Mouse (Mus musculus): ENCODE measurements at regions not wholly inside any gene's neighbourhood (a gene's known extent, or its start where the extent isn't known, plus 50 kb on each side); places are given as distances from the start of the nearest gene placed in this dataset.

DNA sequence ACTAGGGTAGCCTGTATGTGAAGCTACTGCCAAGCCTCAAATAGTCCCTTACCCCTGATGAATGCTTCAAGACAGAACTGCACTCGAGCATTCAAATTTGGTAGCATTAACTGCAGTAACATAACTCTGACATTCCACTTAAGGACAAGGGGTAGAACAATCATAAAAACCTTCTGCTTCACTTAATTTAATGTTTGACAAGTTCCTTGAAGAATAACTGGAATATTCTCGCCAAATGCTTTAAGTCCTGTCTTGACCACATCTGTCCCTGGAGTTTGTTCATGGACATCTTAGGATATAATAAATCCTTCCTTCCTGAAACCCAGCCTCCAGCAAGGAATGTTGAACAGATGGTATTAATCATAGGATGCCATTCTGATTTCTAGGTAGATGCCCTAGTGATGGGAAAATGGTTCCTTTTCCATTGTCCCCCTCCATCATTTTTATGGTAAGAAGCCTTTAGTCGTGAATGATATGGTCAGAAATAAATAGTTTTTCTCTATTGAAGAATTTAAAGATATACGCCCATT lies 154.7 kb upstream of the Gm15217 start:
- no peak for ATAC-seq (replicated peaks in 1 of 2; ENCODE audit: insufficient read depth in 1 of 2, low FRiP score in 2 of 2, low TSS enrichment in 1 of 2, low read depth in 1 of 2, poor library complexity in 2 of 2, severe bottlenecking in 2 of 2)

- no peak for ATAC-seq (replicated peaks in 1 of 2; ENCODE audit: insufficient read depth in 1 of 2, low FRiP score in 2 of 2, low TSS enrichment in 1 of 2, low read depth in 1 of 2, poor library complexity in 2 of 2, severe bottlenecking in 2 of 2)
Measured at GRCm38 (mm10) chr14:46225851-46226608, 153.2 kb upstream of the Gm15217 start.

DNA sequence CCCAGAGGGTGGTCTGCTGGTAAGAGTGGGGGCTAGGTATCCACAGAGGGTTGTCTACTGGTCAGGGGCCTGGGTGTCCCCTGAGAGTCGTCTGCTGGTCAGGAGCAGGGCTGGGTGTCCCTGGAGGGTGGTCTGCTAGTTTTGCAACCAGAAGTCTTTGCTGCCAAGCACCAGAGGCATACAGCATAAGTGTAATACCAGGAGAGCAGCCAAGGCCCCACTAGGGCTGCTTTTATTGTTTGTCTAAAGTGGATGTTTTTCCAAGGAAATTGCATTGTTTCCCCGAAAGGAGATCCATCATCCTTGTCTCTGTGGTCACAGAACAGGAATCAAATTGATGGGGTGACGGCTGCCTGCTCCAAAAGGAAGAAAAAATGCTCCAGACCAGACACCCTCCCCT lies 145.2 kb upstream of the Gm15217 start:
- ATAC-seq (replicated peaks in 1 of 2; ENCODE audit: insufficient read depth in 1 of 2, low FRiP score in 2 of 2, low TSS enrichment in 1 of 2, low read depth in 1 of 2, poor library complexity in 2 of 2, severe bottlenecking in 2 of 2) = no peak

- no peak for ATAC-seq (replicated peaks in 1 of 2; ENCODE audit: insufficient read depth in 1 of 2, low FRiP score in 2 of 2, low TSS enrichment in 1 of 2, low read depth in 1 of 2, poor library complexity in 2 of 2, severe bottlenecking in 2 of 2)
Measured at GRCm38 (mm10) chr14:46234835-46235234, 144.4 kb upstream of the Gm15217 start.

DNA sequence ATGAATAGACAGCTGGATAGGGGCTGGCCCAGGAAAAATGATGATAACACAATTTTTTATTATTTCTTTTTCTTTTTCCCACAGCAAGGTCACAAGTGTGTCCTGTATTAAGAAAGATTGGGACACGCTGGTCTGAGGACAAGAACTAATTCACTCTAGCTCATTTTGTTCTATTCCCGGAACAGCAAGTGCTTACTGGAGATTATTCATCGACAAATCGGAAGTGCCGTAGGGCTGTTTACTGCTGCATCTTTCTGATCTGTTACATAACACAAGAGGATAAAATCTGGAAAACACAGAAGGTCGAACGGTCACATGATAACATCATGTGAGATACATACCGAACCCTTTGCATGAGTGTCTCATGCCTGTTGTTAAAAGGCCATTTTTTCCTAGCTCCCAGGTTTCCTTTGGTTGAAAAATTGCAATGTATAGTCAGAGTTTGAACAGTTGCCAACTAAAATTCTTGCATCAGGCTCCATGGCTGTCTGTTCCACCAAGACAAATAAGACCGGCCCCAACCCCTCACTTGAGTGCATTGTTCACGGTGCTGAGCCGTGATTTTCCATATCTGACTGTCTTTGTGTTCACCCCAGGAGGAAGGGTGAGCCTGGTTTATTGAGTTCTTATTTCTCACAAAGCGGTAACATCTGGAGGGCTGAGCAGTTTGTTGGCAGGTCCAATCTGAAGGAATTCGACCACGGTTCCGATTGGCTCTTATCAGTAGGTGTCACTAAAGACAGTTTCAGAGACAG lies 139.0 kb upstream of the Gm15217 start:
- ATAC-seq (replicated peaks in 1 of 2; ENCODE audit: insufficient read depth in 1 of 2, low FRiP score in 2 of 2, low TSS enrichment in 1 of 2, low read depth in 1 of 2, poor library complexity in 2 of 2, severe bottlenecking in 2 of 2) = no peak

DNA sequence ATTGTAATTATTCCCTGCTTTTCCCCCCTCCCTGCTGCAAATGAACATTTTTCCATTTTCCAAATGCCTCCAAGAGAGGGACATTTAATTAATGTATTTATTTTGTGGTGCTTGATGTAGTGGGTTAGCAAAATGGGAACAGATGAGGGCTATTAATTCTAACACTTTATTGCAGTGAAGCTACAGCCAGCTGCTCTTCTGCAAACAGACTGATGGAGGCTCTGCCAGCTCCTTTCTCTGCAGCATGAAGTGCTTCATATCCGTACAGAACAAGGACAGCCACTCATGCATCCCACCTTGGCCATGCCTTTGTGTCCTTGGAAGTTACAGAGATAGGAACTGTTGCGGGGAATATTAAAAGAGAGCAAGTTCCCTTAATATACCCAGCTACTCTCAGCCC lies 138.3 kb upstream of the Gm15217 start:
- no peak for ATAC-seq (replicated peaks in 1 of 2; ENCODE audit: insufficient read depth in 1 of 2, low FRiP score in 2 of 2, low TSS enrichment in 1 of 2, low read depth in 1 of 2, poor library complexity in 2 of 2, severe bottlenecking in 2 of 2)

- no peak for ATAC-seq (replicated peaks in 1 of 2; ENCODE audit: insufficient read depth in 1 of 2, low FRiP score in 2 of 2, low TSS enrichment in 1 of 2, low read depth in 1 of 2, poor library complexity in 2 of 2, severe bottlenecking in 2 of 2)
Measured at GRCm38 (mm10) chr14:46247491-46248484, 131.4 kb upstream of the Gm15217 start.

- ATAC-seq (replicated peaks in 1 of 2; ENCODE audit: insufficient read depth in 1 of 2, low FRiP score in 2 of 2, low TSS enrichment in 1 of 2, low read depth in 1 of 2, poor library complexity in 2 of 2, severe bottlenecking in 2 of 2) = no peak
Measured at GRCm38 (mm10) chr14:46249141-46249540, 130.1 kb upstream of the Gm15217 start.

DNA sequence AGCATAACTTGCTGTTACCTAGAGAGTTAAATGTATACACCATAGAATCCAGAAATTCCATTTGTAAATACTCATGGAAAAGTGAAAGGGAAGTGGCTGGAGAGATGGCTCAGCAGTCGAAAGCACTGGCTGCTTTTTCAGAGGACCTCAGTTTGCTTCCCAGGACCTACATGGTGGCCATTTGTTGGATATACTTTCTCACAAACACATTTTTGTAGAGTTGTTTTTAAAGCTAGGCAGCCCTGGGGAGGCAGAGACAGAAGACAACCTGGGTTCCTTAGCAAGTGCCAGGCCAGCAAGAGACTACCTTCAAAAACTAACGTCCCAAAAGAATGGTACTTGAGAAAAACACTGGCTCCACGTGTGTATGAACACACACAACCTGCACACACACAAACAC lies 124.0 kb upstream of the Gm15217 start:
- ATAC-seq (replicated peaks in 1 of 2; ENCODE audit: insufficient read depth in 1 of 2, low FRiP score in 2 of 2, low TSS enrichment in 1 of 2, low read depth in 1 of 2, poor library complexity in 2 of 2, severe bottlenecking in 2 of 2) = no peak

- no peak for ATAC-seq (replicated peaks in 1 of 2; ENCODE audit: insufficient read depth in 1 of 2, low FRiP score in 2 of 2, low TSS enrichment in 1 of 2, low read depth in 1 of 2, poor library complexity in 2 of 2, severe bottlenecking in 2 of 2)
Measured at GRCm38 (mm10) chr14:46256336-46256735, 122.9 kb upstream of the Gm15217 start.

DNA sequence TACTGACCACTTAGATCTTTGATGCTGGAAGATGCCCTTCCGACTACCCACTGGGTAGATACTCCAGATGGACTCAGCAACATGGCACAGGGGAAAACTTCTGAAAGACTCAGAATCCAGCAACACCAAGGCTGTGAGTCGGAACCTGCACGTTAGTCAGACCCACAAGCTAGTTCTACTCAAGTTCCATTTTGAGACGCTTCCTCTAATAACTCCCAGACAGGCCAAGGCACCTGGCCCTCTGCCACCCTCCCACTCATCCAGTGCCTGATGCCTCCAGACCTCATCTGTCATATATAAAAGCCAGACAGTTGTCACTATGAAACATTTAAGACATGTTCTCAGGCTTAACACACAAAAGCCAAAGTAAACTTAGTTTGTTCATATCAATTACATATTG lies 121.9 kb upstream of the Gm15217 start:
- ATAC-seq (replicated peaks in 1 of 2; ENCODE audit: insufficient read depth in 1 of 2, low FRiP score in 2 of 2, low TSS enrichment in 1 of 2, low read depth in 1 of 2, poor library complexity in 2 of 2, severe bottlenecking in 2 of 2) = no peak

DNA sequence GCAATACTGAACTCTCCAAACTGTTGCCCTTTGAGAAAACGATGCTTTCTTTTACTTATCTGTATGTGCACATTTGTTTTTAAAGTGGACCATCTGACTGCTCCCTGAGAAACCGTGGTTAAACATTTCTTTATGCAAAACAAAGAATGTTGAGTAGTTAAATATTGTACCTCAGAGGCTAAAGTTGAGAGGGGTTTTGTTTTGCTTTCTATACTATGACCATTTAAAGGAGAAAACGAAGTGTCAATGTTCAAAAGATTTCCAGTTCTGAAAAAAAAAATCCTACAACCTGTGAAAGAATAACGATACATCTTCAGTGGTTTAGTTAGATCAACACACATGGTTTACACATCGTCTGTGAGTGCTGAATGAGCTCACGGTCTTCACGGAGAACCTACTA lies 120.7 kb upstream of the Gm15217 start:
- no peak for ATAC-seq (replicated peaks in 1 of 2; ENCODE audit: insufficient read depth in 1 of 2, low FRiP score in 2 of 2, low TSS enrichment in 1 of 2, low read depth in 1 of 2, poor library complexity in 2 of 2, severe bottlenecking in 2 of 2)

DNA sequence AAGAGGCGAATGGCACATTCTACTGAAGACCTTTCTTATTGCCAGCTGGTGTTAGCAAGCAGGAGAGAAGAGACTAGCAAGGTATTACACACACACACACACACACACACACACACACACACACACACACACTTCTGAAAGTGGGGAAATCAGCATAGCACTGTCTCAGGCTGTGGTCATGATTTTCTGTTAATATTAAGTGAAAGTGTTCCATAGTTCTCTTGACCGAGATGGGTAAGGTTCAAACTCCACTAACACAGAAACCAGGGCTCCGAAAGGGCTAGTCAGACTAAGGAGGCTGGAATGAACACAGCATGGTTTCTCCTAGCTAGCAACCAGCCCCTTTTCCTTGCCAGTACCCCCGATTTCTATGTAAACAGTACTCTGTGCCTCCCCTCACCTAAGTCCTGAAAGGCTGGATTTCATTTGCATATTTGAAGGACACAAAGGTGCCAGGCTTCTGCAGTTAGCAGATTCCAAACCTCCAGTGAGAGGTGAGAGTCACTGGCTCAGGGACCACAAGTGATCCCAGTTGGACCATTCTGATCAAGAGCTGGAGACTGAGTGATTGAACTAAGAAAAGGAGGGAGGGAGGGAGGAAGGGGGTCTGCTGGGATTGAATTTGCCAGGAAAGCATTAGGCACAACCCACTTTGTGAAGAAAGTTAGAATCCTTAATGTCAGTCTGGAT lies 118.8 kb upstream of the Gm15217 start:
- no peak for ATAC-seq (replicated peaks in 1 of 2; ENCODE audit: insufficient read depth in 1 of 2, low FRiP score in 2 of 2, low TSS enrichment in 1 of 2, low read depth in 1 of 2, poor library complexity in 2 of 2, severe bottlenecking in 2 of 2)

DNA sequence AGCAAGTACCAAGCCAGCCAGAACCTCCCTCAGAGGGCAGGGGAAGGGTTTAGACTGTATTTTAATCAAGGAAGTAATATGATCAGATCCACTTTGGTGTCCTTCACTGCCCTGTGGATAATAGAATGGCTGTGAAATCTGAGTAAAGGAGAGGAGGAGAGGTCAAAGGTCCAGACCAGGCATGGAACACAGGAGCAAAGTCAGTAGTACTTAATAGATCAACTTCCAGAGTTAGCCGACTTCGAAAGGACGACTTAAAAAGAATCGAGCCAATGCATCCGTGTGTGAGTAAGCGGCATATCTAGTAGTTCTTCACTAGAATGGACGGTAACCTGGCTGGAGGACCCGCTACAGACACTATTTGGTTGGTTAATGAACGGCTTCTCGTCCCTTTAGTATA lies 103.8 kb upstream of the Gm15217 start:
- no peak for ATAC-seq (replicated peaks in 1 of 2; ENCODE audit: insufficient read depth in 1 of 2, low FRiP score in 2 of 2, low TSS enrichment in 1 of 2, low read depth in 1 of 2, poor library complexity in 2 of 2, severe bottlenecking in 2 of 2)

DNA sequence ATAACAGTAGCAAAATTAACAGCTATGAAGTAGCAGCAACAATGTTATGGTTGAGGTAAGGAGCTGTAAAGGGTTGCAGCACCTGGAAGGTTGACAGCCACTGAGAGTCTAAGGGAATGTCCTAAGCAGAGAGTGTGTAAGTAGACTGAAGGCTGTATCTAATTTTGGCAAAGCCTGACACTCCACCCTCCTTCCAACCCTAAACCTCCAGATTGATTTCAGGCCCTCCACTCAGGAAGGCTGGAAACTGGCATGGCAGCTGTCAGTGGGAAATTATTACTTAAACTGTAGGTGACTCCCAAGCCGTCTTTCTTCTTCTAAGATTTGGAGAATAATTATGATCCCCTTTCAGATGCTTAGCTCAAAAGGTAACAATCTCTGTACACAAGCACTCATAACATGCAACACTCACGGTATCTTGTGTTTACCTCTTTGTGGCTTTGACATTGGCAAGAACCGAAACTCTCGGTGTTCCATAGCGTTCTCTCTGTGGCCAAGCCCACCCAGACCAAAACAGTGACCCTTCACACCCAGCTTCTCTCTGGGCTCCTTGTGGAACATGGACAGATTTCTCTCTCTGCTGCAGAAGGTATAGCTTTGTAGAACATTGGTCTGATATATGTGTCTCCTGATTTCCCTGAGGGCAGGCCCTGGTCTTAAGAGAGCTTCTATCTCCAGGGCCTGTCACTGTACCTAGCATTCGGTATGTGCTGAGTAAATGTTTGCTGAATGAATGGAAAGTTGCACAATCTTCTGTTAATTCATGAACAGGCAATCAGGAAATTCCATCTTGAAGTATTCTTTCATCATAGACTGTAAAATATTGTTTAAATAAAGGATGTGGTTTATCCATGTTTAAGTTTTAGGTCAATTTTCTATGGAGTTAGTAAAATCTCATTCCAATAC lies 102.0 kb upstream of the Gm15217 start:
- no peak for ATAC-seq (replicated peaks in 1 of 2; ENCODE audit: insufficient read depth in 1 of 2, low FRiP score in 2 of 2, low TSS enrichment in 1 of 2, low read depth in 1 of 2, poor library complexity in 2 of 2, severe bottlenecking in 2 of 2)

Measured in hematopoietic stem cell, adult 5-6 weeks (primary cell).